Mouse (Mus musculus): ENCODE results near the gene Dctn1. TPM values are rescaled to one million over a fixed set of nuclear protein-coding genes. Genes with fewer than 3 reads are reported as not detected.

The Dctn1 gene
- polyA plus RNA-seq, 2 experiments: 21.1 to 22.5 TPM

DNA sequence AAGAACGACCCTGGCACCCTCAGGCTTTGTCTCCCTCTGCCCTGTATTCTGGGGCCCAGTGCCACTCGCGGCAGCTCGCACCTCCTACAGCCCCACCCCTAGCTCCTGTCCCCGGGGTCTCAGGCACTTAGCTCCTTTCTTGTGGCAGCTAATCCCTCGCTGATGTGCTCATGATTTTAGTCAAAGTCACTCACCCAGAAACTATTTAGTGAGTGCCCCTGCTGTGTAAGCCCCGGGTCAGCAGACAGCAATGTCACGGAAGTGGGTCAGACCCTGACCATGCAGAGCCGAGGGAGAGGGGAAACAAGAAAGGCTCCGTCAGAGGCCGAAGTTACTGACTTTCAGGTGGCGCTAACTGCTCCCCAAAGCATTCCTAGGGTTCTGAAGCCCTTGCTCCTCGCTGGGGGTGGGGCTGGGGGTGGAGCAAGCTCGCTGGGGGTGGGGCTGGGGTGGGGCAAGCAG is 68.6 kb downstream of the Dctn1 start:
- DNase-seq (ENCODE audit: low read depth in 3 of 3, low spot score in 3 of 3) (no peak), ATAC-seq (ENCODE audit: insufficient read depth) (no peak)
- H3K4me1 ChIP-seq (replicated peaks; ENCODE audit: control insufficient read depth in 2 of 2, insufficient read depth in 2 of 2, low read length in 1 of 2): no peaks in the 10 kb centered on the region
- TF ChIP-seq EP300 (IDR thresholded peaks at IDR 0.05; ENCODE audit: low read depth) (no peak), CTCF (IDR thresholded peaks at IDR 0.05; ENCODE audit: low read depth) (no peak)
- WGBS (ENCODE audit: insufficient replicate concordance): 9% methylated on average over 14 of the region's 14 CpGs
- H3K27ac ChIP-seq: no peak overlapping the region
- peaks cover 13% of the 10 kb centered on the region for H3K27me3 ChIP-seq (ENCODE audit: control insufficient read depth, insufficient read depth, low read length)
- no peaks in the 10 kb centered on the region for H3K9me3 ChIP-seq (ENCODE audit: control insufficient read depth, low read length)
- H3K9ac ChIP-seq (replicated peaks): no peak overlapping the region
- H3K4me3 ChIP-seq (ENCODE audit: insufficient read depth in 1 of 2, low read depth in 2 of 2, low read length in 2 of 2): no peak overlapping the region
- H3K4me2 ChIP-seq (ENCODE audit: low read depth): no peak overlapping the region; the same call in 1 of the 2 replicates
- no peaks in the 10 kb centered on the region for H3K36me3 ChIP-seq (replicated peaks; ENCODE audit: control insufficient read depth, insufficient read depth, low read depth)

DNA sequence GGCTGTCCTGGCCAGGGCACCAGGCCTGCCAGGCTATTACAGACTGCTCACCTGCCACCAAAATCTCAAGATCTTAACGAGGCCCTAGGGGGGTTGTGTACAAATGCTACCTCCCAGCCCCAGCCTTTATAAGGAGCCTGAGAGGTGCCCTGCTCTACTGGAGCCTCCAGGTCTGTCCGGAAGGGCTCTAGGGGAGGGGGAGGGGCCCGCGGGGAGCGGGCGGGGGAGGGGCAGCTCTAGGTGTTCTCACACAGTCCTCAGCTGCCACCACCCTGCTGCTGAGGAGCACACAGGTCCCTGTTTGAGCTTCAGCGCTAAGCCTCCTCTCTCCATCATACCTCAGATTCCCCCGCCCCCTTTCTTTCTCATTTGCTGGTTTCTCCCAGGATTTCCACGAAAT is 71.4 kb downstream of the Dctn1 start:
- Histone ChIP-seq H3K4me3 (ENCODE audit: insufficient read depth in 1 of 2, low read depth in 2 of 2, low read length in 2 of 2) (no peak overlapping the region), H3K36me3 (replicated peaks; ENCODE audit: control insufficient read depth, insufficient read depth, low read depth) (no peaks in the 10 kb centered on the region), H3K4me2 (ENCODE audit: low read depth) (no peak overlapping the region), H3K27ac (no peak overlapping the region), H3K9me3 (ENCODE audit: control insufficient read depth, low read length) (no peaks in the 10 kb centered on the region), H3K27me3 (ENCODE audit: control insufficient read depth, insufficient read depth, low read length) (peaks cover 21% of the 10 kb centered on the region), H3K4me1 (replicated peaks; ENCODE audit: control insufficient read depth in 2 of 2, insufficient read depth in 2 of 2, low read length in 1 of 2) (no peaks in the 10 kb centered on the region), H3K9ac (replicated peaks) (no peak overlapping the region)
- WGBS (ENCODE audit: insufficient replicate concordance): 7% methylated on average over 9 of the region's 9 CpGs
- TF ChIP-seq EP300 (IDR thresholded peaks at IDR 0.05; ENCODE audit: low read depth) (no peak), CTCF (IDR thresholded peaks at IDR 0.05; ENCODE audit: low read depth) (no peak)
- DNase-seq (ENCODE audit: low read depth in 3 of 3, low spot score in 3 of 3): no peak
- no peak for ATAC-seq (ENCODE audit: insufficient read depth)

GRCm38 (mm10) chr6:83244422-83245061 is 78.8 kb downstream of the Dctn1 start:
- Histone ChIP-seq H3K27me3 (ENCODE audit: control insufficient read depth, insufficient read depth, low read length) (peaks cover 8% of the 10 kb centered on the region), H3K9ac (replicated peaks) (no peak overlapping the region), H3K27ac (peak overlapping the region; percentile 93), H3K4me1 (replicated peaks; ENCODE audit: control insufficient read depth in 2 of 2, insufficient read depth in 2 of 2, low read length in 1 of 2) (peaks cover 22 to 36% of the 10 kb centered on the region in 2 experiments), H3K4me3 (ENCODE audit: insufficient read depth in 1 of 2, low read depth in 2 of 2, low read length in 2 of 2) (no peak overlapping the region), H3K9me3 (ENCODE audit: control insufficient read depth, low read length) (no peaks in the 10 kb centered on the region), H3K36me3 (replicated peaks; ENCODE audit: control insufficient read depth, insufficient read depth, low read depth) (no peaks in the 10 kb centered on the region), H3K4me2 (ENCODE audit: low read depth) (no peak overlapping the region)
- 62% methylated on average over 10 of the region's 10 CpGs for WGBS (ENCODE audit: insufficient replicate concordance)
- DNase-seq (ENCODE audit: low read depth in 3 of 3, low spot score in 3 of 3) (no peak), ATAC-seq (ENCODE audit: insufficient read depth) (no peak)
- TF ChIP-seq CTCF (IDR thresholded peaks at IDR 0.05; ENCODE audit: low read depth) (no peak), EP300 (IDR thresholded peaks at IDR 0.05; ENCODE audit: low read depth) (no peak)

DNA sequence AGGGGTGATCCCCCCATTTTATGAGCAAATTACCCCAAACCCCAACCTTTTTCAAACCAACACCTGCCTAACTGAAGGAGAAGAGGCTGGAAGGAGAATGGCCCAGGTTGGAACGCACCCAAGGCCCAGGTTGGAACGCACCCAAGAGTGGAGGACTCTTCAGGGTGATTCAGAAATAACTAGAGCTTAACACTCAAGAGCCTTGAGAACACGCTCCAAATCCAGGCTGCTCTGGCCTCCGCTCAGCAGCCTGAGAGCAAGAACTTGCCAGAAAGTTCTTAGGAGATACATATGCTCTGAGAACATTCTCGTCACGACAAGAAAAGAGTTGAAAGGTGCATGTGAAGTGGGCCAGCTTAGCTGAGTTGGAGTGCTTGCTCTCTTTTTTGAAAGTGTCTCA is 79.4 kb downstream of the Dctn1 start:
- DNase-seq (ENCODE audit: low read depth in 3 of 3, low spot score in 3 of 3): no peak
- Histone ChIP-seq H3K4me1 (replicated peaks; ENCODE audit: control insufficient read depth in 2 of 2, insufficient read depth in 2 of 2, low read length in 1 of 2) (peaks cover 22 to 36% of the 10 kb centered on the region in 2 experiments), H3K27ac (peak overlapping the region; percentile 93), H3K9me3 (ENCODE audit: control insufficient read depth, low read length) (no peaks in the 10 kb centered on the region), H3K9ac (replicated peaks) (no peak overlapping the region; the same call in 1 of the 2 replicates), H3K36me3 (replicated peaks; ENCODE audit: control insufficient read depth, insufficient read depth, low read depth) (no peaks in the 10 kb centered on the region), H3K4me3 (ENCODE audit: insufficient read depth in 1 of 2, low read depth in 2 of 2, low read length in 2 of 2) (no peak overlapping the region), H3K4me2 (ENCODE audit: low read depth) (no peak overlapping the region), H3K27me3 (ENCODE audit: control insufficient read depth, insufficient read depth, low read length) (peaks cover 5% of the 10 kb centered on the region; the same call in 1 of the 2 replicates)
- whole genome bisulfite sequencing (ENCODE audit: insufficient replicate concordance): 72% methylated on average over 6 of the region's 6 CpGs
- no peak for TF ChIP-seq CTCF (IDR thresholded peaks at IDR 0.05; ENCODE audit: low read depth)
- no peak for TF ChIP-seq EP300 (IDR thresholded peaks at IDR 0.05; ENCODE audit: low read depth)
- ATAC-seq (ENCODE audit: insufficient read depth): no peak

- peak overlapping the region; percentile 93 for H3K27ac ChIP-seq
- H3K4me2 ChIP-seq (ENCODE audit: low read depth): peak overlapping the region; percentile 59
- peak overlapping the region; percentile 60 to 66 for H3K4me3 ChIP-seq (ENCODE audit: insufficient read depth in 1 of 2, low read depth in 2 of 2, low read length in 2 of 2)
Measured at GRCm38 (mm10) chr6:83245997-83246396, 80.3 kb downstream of the Dctn1 start.

More at GRCm38 (mm10) chr6:83245997-83246396, 80.3 kb downstream of the Dctn1 start:
- Histone ChIP-seq H3K27me3 (ENCODE audit: control insufficient read depth, insufficient read depth, low read length) (no peaks in the 10 kb centered on the region; the same call in 1 of the 2 replicates), H3K9ac (replicated peaks) (peak overlapping the region; percentile 68), H3K36me3 (replicated peaks; ENCODE audit: control insufficient read depth, insufficient read depth, low read depth) (no peaks in the 10 kb centered on the region), H3K4me1 (replicated peaks; ENCODE audit: control insufficient read depth in 2 of 2, insufficient read depth in 2 of 2, low read length in 1 of 2) (peaks cover 22 to 36% of the 10 kb centered on the region in 2 experiments), H3K9me3 (ENCODE audit: control insufficient read depth, low read length) (no peaks in the 10 kb centered on the region)
- TF ChIP-seq EP300 (IDR thresholded peaks at IDR 0.05; ENCODE audit: low read depth) (no peak), CTCF (IDR thresholded peaks at IDR 0.05; ENCODE audit: low read depth) (no peak)
- DNase-seq (ENCODE audit: low read depth in 3 of 3, low spot score in 3 of 3): peak; percentile 42 to 59 (median 58)
- ATAC-seq (ENCODE audit: insufficient read depth): peak; percentile 95
- WGBS (ENCODE audit: insufficient replicate concordance): 68% methylated on average over 1 of the region's 1 CpGs

Measured in liver, embryonic 14.5 days (tissue).